Mouse (Mus musculus): ENCODE measurements around the gene Mras. TPM values are rescaled to one million over a fixed set of nuclear protein-coding genes. Genes with fewer than 3 reads are reported as not detected.

The Mras gene
- polyA plus RNA-seq, 1 experiment from 2014 or later, result 55.2 TPM

DNA sequence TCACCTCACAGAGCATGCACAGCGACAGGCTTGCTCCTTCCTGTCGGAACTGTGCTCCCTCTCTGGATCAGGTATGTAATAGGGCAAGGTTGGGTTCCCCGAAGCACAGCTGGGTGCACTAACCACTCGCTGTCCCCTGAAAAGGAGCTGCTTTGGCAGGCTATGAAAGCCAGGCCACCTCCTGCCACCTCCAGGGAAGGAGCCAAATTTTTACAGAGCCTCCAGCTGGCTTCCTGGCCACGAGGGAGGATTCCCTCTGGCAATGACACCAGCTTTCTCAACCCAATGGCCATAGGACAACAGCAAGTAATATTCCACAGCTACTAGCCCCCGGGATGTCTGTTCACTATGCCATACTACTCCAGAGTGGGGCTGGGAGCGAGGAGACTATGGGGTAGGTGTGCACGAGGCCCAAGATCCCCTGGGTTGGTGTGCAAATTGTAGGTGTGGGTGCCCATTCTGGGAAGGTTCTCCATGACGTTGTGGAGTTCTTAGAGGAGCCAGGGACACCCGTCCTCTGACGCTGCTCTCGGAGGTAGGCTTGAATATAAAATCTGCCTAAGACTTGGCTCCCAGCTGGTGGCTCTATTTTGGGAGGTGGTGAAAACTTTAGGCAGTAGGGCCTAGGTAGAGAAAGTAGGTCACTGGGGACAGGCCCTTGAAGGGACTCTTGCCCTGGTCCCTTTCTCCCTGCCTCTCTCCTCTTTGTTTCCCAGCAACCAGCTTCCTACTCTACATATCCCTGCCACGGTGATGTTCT lies 39.9 kb downstream of the Mras start:
- no peak overlapping the region for H3K9ac ChIP-seq

DNA sequence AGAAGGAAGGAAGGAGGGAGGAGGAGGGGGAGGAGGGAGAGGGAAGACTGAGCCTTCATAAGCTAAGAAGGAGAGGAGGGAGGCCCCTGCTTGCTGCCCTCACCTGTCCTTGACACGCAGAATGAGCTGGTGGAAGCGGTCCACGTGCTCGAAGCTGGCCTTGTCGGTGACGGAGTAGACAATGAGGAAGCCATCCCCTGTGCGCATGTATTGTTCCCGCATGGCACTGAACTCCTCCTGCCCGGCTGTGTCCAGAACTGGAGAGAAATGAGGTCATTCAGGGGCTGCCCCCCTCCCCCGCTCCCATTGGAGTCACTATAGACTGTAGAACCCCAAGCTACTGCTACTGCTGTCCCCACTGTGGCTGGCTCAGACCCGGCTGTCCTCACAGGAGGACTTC lies 42.8 kb downstream of the Mras start:
- H3K36me3 ChIP-seq, result peaks cover 45% of the 10 kb centered on the region
- whole genome bisulfite sequencing, result 63% methylated on average over 11 of the region's 11 CpGs
- H3K4me3 ChIP-seq, result no peak overlapping the region
- H3K9me3 ChIP-seq, result no peaks in the 10 kb centered on the region
- H3K27ac ChIP-seq, result no peak overlapping the region
- 0 out of 2 replicates have a peak, but pooled peaks cover 3% of the 10 kb centered on the region for H3K4me1 ChIP-seq (replicated peaks)
- no peak overlapping the region for H3K9ac ChIP-seq
- H3K27me3 ChIP-seq, result no peaks in the 10 kb centered on the region
- ATAC-seq (ENCODE audit: low FRiP score), result no peak
- no peak overlapping the region for H3K4me2 ChIP-seq

More for the DNA sequence above, 39.9 kb downstream of the Mras start:
- Histone ChIP-seq H3K4me2 (no peak overlapping the region), H3K4me1 (replicated peaks) (peaks cover 7% of the 10 kb centered on the region; the same call in 1 of the 2 replicates), H3K27ac (no peak overlapping the region), H3K4me3 (no peak overlapping the region), H3K36me3 (peaks cover 34% of the 10 kb centered on the region), H3K9me3 (no peaks in the 10 kb centered on the region), H3K27me3 (no peaks in the 10 kb centered on the region)
- WGBS, result 76% methylated on average over 13 of the region's 13 CpGs
- no peak for ATAC-seq (ENCODE audit: low FRiP score)

DNA sequence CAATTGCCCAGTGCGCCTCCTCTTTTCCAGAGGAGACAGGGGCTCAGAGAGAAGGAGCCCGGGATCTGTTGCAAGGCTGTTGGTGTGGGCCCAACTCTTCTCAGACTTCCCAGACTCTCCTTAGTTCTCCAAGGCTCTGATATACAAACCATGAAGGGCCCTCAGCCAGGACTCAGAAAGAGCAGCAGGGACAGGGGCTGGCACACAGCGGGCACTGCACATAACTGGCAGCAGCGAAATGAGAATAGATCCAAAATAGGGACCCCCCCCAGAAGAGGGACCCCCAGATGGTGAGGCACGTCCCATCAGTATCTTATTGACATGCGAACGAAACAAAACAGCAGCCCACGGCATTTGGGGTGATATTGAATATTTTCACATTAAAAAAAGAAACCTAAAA lies 44.0 kb downstream of the Mras start:
- H3K27me3 ChIP-seq, result no peaks in the 10 kb centered on the region
- H3K9ac ChIP-seq, result no peak overlapping the region
- H3K4me3 ChIP-seq, result no peak overlapping the region
- no peak overlapping the region for H3K27ac ChIP-seq
- ATAC-seq (ENCODE audit: low FRiP score), result no peak
- H3K9me3 ChIP-seq, result no peaks in the 10 kb centered on the region
- H3K36me3 ChIP-seq, result peaks cover 52% of the 10 kb centered on the region
- 0 out of 2 replicates have a peak, but pooled peaks cover 3% of the 10 kb centered on the region for H3K4me1 ChIP-seq (replicated peaks)
- WGBS, result 92% methylated on average over 8 of the region's 8 CpGs
- H3K4me2 ChIP-seq, result no peak overlapping the region

DNA sequence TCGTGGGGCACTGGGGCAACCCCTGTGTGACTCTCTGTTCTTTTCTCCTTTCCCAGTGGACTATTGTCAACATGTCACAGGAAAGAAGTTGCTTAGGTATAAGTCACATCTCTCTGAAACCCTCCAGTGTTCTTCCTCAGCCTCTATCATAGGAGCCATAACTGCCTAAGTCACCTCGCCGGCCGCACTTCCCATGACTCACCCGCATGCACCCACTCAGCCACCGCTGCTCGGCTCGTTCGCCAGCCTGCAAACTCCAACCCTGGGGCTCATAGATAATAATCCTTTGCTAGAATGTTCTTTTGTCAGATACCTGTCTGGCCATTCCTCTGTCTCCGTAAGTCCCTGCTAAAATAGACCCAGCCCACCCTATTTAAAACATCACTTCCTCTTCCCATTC lies 45.6 kb downstream of the Mras start:
- Histone ChIP-seq H3K36me3 (peaks cover 68% of the 10 kb centered on the region), H3K4me3 (no peak overlapping the region), H3K27ac (no peak overlapping the region), H3K4me2 (no peak overlapping the region), H3K9ac (no peak overlapping the region), H3K9me3 (no peaks in the 10 kb centered on the region), H3K27me3 (no peaks in the 10 kb centered on the region), H3K4me1 (replicated peaks) (0 out of 2 replicates have a peak, but pooled peaks cover 3% of the 10 kb centered on the region)
- ATAC-seq (ENCODE audit: low FRiP score), result no peak
- 95% methylated on average over 10 of the region's 10 CpGs for WGBS

DNA sequence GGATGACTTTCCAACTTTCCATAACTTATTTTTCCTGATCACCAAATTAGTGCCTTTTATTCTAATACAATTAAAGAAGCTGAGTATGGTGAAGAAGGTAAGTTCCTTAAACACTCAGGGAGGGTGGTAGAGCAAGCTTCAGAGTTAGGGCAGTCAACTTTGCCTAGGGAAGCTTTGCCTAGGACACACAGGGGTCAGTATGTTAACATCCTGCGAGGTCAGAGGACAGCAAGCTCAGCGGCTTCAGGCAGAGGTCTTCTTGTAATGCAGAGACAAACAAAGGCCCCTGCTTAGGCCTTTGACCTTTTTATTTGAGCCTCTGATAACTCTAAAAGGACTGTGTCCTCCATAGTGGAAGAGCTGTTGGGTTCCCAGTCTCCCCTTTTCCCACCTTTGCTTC lies 46.5 kb downstream of the Mras start:
- H3K36me3 ChIP-seq, result peaks cover 75% of the 10 kb centered on the region
- no peak overlapping the region for H3K4me2 ChIP-seq
- H3K9ac ChIP-seq, result no peak overlapping the region
- H3K4me3 ChIP-seq, result no peak overlapping the region
- 0 out of 2 replicates have a peak, but pooled peaks cover 3% of the 10 kb centered on the region for H3K4me1 ChIP-seq (replicated peaks)
- H3K9me3 ChIP-seq, result no peaks in the 10 kb centered on the region
- no peaks in the 10 kb centered on the region for H3K27me3 ChIP-seq
- H3K27ac ChIP-seq, result no peak overlapping the region
- no peak for ATAC-seq (ENCODE audit: low FRiP score)
- WGBS, result 33% methylated on average over 2 of the region's 2 CpGs

DNA sequence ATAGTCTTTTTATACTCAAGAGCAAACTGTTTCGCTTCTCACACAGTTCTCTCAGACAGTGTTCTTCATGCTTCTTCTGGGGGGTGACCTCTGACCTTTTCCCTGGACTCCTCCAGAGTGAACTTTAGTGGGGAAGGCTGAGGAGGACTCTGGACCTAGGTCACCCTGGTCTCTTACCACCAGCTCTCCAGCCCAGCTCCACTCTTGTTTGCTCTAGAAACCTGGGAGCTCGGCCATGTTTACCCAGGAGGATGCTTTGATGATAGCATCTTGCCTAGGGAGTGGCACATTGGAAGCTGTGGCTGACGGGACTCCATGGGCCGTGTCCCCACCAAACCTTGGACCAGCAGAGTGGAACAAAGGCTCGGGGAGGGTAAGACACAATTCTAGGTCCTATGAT lies 47.0 kb downstream of the Mras start:
- 78% methylated on average over 5 of the region's 5 CpGs for WGBS
- no peak overlapping the region for H3K4me2 ChIP-seq
- H3K36me3 ChIP-seq, result peaks cover 79% of the 10 kb centered on the region
- no peak for ATAC-seq (ENCODE audit: low FRiP score)
- H3K9me3 ChIP-seq, result no peaks in the 10 kb centered on the region
- H3K4me1 ChIP-seq (replicated peaks), result 0 out of 2 replicates have a peak, but pooled peaks cover 3% of the 10 kb centered on the region
- H3K27ac ChIP-seq, result no peak overlapping the region
- no peak overlapping the region for H3K9ac ChIP-seq
- no peak overlapping the region for H3K4me3 ChIP-seq
- H3K27me3 ChIP-seq, result no peaks in the 10 kb centered on the region

DNA sequence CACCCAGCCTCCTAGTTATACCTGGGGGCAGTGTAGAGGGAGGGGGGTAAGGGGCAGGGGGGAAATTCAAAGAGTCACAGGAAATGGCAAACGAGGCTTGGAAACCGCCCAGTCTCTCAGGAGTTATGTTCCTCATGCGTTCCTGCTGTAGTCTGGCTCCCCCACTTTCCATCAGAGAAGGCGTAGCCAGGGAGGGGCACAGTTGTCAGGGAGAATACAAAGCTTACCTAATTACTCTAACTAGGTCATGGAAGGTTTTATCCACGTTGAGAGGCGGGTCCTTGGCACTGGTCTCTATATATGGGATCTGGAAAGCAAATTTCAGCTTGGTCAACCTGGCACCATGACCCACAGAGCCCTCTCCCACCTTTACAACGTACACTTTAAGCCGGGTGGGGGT lies 47.7 kb downstream of the Mras start:
- Histone ChIP-seq H3K4me1 (replicated peaks) (0 out of 2 replicates have a peak, but pooled peaks cover 3% of the 10 kb centered on the region), H3K9me3 (no peaks in the 10 kb centered on the region), H3K27me3 (no peaks in the 10 kb centered on the region), H3K9ac (no peak overlapping the region), H3K36me3 (peaks cover 76% of the 10 kb centered on the region), H3K27ac (no peak overlapping the region), H3K4me2 (no peak overlapping the region), H3K4me3 (no peak overlapping the region)
- WGBS, result 93% methylated on average over 8 of the region's 8 CpGs
- no peak for ATAC-seq (ENCODE audit: low FRiP score)

DNA sequence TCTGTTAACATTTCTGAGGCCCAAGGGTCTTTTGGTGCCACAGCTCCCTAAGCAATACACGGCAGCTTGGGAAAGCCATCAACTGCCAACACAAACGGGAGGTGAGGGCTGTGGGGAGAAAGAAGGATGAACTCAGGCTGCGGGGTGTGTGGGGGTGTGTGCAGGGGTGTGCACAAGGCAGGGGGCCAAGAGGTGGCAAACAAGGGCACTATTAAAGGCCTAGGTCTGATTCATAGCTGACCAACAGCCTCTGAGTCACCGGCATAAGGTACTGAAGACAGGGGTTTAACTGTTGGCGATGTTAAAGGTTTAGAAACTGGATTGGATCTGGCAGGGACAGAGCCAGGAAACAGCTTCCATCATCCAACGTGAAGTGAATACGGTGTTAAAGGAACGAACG lies 48.3 kb downstream of the Mras start:
- peaks cover 76% of the 10 kb centered on the region for H3K36me3 ChIP-seq
- no peak overlapping the region for H3K4me3 ChIP-seq
- no peak overlapping the region for H3K4me2 ChIP-seq
- 84% methylated on average over 9 of the region's 9 CpGs for WGBS
- H3K9me3 ChIP-seq, result no peaks in the 10 kb centered on the region
- no peak for ATAC-seq (ENCODE audit: low FRiP score)
- no peaks in the 10 kb centered on the region for H3K27me3 ChIP-seq
- no peak overlapping the region for H3K9ac ChIP-seq
- no peaks in the 10 kb centered on the region for H3K4me1 ChIP-seq (replicated peaks)
- no peak overlapping the region for H3K27ac ChIP-seq

DNA sequence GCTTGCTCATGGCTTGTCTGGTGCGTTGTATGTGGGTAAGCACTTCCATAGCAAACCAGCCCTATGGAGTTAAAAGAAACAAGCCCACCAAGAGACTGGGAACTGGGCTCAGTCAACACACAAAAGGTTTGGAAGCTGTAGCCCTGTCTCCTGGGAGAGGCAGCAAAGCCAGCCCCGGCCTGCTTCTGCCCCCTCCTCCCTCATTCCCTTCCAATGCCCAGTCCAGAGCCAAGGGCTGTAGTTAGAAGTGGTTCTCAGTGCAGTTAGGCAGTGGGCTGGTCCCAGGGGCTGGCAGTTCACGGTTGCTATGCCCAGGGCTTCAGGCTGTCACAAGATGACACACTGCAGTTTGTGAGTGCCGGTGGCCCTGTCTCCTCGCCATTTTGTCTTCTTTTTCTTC lies 49.1 kb downstream of the Mras start:
- no peaks in the 10 kb centered on the region for H3K9me3 ChIP-seq
- no peaks in the 10 kb centered on the region for H3K27me3 ChIP-seq
- no peak overlapping the region for H3K27ac ChIP-seq
- H3K9ac ChIP-seq, result no peak overlapping the region
- H3K4me1 ChIP-seq (replicated peaks), result no peaks in the 10 kb centered on the region
- no peak overlapping the region for H3K4me3 ChIP-seq
- H3K36me3 ChIP-seq, result peaks cover 74% of the 10 kb centered on the region
- WGBS, result 71% methylated on average over 5 of the region's 5 CpGs
- no peak for ATAC-seq (ENCODE audit: low FRiP score)
- H3K4me2 ChIP-seq, result no peak overlapping the region

DNA sequence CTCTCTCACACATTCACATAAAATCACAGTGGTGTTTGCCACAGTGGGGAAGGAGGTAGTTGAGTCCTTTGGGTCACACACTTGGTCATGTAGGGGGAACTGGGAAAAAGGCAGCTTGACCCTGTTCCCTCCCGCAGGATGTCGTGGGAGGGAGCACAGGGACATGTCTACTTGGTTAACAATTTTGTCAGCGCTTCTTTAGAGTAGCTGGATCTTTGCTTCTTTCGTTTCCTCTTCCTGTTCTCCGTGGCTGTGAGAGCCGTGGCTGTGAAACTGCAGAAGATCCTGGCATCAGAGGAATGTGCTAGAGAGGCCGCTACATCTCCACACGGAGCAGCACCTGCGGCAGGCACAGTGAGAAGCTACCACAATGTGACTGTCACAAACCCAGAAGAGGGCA lies 54.6 kb downstream of the Mras start:
- Histone ChIP-seq H3K36me3 (peaks cover 21% of the 10 kb centered on the region), H3K27me3 (no peaks in the 10 kb centered on the region), H3K9ac (no peak overlapping the region), H3K4me1 (replicated peaks) (no peaks in the 10 kb centered on the region), H3K4me2 (no peak overlapping the region), H3K27ac (no peak overlapping the region), H3K9me3 (no peaks in the 10 kb centered on the region), H3K4me3 (no peak overlapping the region)
- ATAC-seq (ENCODE audit: low FRiP score), result no peak
- 82% methylated on average over 9 of the region's 9 CpGs for WGBS

DNA sequence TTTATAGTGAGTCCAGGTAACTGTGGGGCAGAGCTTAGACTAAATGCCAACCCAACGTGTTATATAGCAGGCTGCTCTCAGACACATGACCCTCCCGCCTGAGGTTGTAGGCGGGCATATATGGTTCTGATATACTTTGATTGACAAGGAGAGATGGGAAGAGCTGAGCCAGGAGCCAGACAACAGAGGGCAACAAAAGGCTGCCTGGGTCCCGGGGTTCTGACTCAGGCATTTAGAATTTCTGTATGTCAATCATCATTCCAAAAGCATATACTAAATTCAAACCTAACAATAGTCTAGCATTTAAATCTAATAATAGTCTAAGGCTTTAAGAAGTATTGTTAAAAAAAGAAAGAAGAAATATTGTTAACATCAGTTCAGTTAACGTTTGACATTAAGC lies 58.0 kb downstream of the Mras start:
- no peaks in the 10 kb centered on the region for H3K27me3 ChIP-seq
- no peak overlapping the region for H3K9ac ChIP-seq
- H3K4me1 ChIP-seq (replicated peaks), result peaks cover 3% of the 10 kb centered on the region
- H3K36me3 ChIP-seq, result no peaks in the 10 kb centered on the region
- H3K4me2 ChIP-seq, result no peak overlapping the region
- ATAC-seq (ENCODE audit: low FRiP score), result no peak
- H3K9me3 ChIP-seq, result no peaks in the 10 kb centered on the region
- H3K4me3 ChIP-seq, result no peak overlapping the region
- H3K27ac ChIP-seq, result no peak overlapping the region
- WGBS, result 68% methylated on average over 5 of the region's 5 CpGs

DNA sequence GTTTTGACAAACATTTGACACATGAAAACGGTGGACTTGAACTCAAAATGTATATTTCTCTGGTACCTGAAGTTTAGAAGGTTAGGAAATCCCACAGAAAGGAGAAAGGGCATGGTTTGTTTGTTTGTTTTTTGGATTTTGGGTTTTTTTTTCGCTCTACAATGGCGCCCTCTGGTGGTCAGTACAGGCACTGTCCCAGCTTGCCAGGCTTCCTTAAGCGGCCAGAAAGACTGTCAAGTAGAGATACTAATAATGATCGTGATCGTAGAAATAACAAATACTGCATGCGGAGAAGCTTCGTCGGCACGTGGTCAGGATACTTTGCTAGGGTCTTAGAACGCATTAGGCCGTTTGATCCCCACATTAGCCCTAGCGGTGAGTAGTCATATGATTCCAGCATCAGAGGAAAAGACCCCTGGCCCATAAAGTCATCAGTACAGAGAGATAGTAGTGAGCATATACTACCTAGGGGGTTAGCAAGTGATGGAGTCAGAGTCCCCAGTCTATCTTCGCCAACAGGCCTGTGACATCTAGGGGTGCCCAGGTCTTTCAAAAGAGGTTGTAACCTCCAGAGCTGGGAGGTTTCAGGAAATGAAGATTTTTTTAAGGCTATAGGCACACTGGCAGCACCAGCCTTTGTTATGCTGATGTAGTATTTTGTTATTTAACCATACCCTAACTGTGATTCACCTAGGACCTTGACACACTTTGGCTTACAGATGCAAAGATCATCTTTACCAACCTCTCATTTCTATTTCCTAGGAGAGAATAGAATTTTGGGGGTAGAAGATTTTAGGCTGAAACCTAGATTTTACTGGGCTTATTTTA lies 60.4 kb downstream of the Mras start:
- no peak overlapping the region for H3K9ac ChIP-seq
- ATAC-seq (ENCODE audit: low FRiP score), result no peak
- no peaks in the 10 kb centered on the region; the same call in 1 of the 2 replicates for H3K9me3 ChIP-seq

More for the DNA sequence above, 60.4 kb downstream of the Mras start:
- H3K4me1 ChIP-seq (replicated peaks), result peaks cover 3% of the 10 kb centered on the region
- H3K4me2 ChIP-seq, result peak overlapping the region; percentile 31; the same call in 1 of the 2 replicates
- H3K4me3 ChIP-seq, result 0 out of 2 replicates have a peak overlapping the region, but pooled peaks have one; percentile 6
- H3K36me3 ChIP-seq, result no peaks in the 10 kb centered on the region
- 11% methylated on average over 14 of the region's 14 CpGs for WGBS
- H3K27ac ChIP-seq, result no peak overlapping the region
- no peaks in the 10 kb centered on the region for H3K27me3 ChIP-seq

Data from hindbrain, embryonic 13.5 days (tissue).